Mouse (Mus musculus) heart, embryonic 10.5 days (tissue): ENCODE data around the gene Hist1h2be. TPM values are rescaled to one million over a fixed set of nuclear protein-coding genes. Genes with fewer than 3 reads are reported as not detected.

ENCODE experiments used
- microRNA-seq: library from miRNA; unstranded; fragments of <30 nt; microRNA quantifications from one replicate; pipeline ENCODE4, GENCODE M21; 2017
- polyA plus RNA-seq: library from polyadenylated mRNA; unstranded; fragments of >200 nt; fragmentation: Nextera tagmentation; extraction: Ambion mirVana; gene quantifications from 2 replicates; pipeline ENCODE4 v1.2.1, GENCODE M21; 2016

The Hist1h2be gene
- polyA plus RNA-seq, 1 experiment from 2014 or later = 1.9 TPM

Small RNAs within 50 kb of the gene (microRNA-seq; reads per million reads assigned to microRNA genes)
- gene Gm44297 (not detected), gene Gm44359 (not detected), gene Gm44394 (not detected)

Other genes starting within 250 kb of the Hist1h2be start
- gene Abt1, start 197.3 kb downstream of the Hist1h2be start, polyA plus RNA-seq = 10.1 and 13.0 TPM in 2 replicates
- gene Btn1a1, start 155.2 kb downstream of the Hist1h2be start, polyA plus RNA-seq = 0.04 and 0.96 TPM in 2 replicates
- 0.30 and 0.75 TPM in 2 replicates for gene Btn2a2, start 132.3 kb downstream of the Hist1h2be start, polyA plus RNA-seq
- gene Hist1h4h, start 90.1 kb downstream of the Hist1h2be start, polyA plus RNA-seq = 2.5 and 2.8 TPM in 2 replicates
- gene Hist1h2af, start 87.2 kb downstream of the Hist1h2be start, polyA plus RNA-seq = 1.7 and 4.9 TPM in 2 replicates
- 3.2 and 3.5 TPM in 2 replicates for gene Hist1h3g, start 85.7 kb downstream of the Hist1h2be start, polyA plus RNA-seq
- gene Hist1h2bh, start 77.7 kb downstream of the Hist1h2be start, polyA plus RNA-seq = 0.22 and 0.73 TPM in 2 replicates
- 0.31 and 0.99 TPM in 2 replicates for gene Hist1h3f, start 77.1 kb downstream of the Hist1h2be start, polyA plus RNA-seq
- 0.51 TPM in 1 of 2 replicates, not detected in the other for gene Hist1h4f, start 69.5 kb downstream of the Hist1h2be start, polyA plus RNA-seq
- gene Hist1h1d, start 67.9 kb downstream of the Hist1h2be start, polyA plus RNA-seq = 0.17 and 0.36 TPM in 2 replicates
- gene Hist1h3e, start 58.8 kb downstream of the Hist1h2be start, polyA plus RNA-seq = 3.0 and 3.5 TPM in 2 replicates
- gene Hist1h2ae, start 49.9 kb downstream of the Hist1h2be start, polyA plus RNA-seq = 39.9 and 49.4 TPM in 2 replicates
- 2.8 and 4.8 TPM in 2 replicates for gene Hist1h2bg, start 49.7 kb downstream of the Hist1h2be start, polyA plus RNA-seq
- 1.1 and 1.8 TPM in 2 replicates for gene Hist1h2bf, start 46.9 kb downstream of the Hist1h2be start, polyA plus RNA-seq
- 0.54 and 1.1 TPM in 2 replicates for gene Hist1h2ad, start 46.7 kb downstream of the Hist1h2be start, polyA plus RNA-seq
- gene Hist1h3d, start 45.4 kb downstream of the Hist1h2be start, polyA plus RNA-seq = 1.4 and 5.3 TPM in 2 replicates
- gene Hist1h4d, start 39.5 kb downstream of the Hist1h2be start, polyA plus RNA-seq = 41.9 and 60.3 TPM in 2 replicates
- 9.5 and 11.1 TPM in 2 replicates for gene Hist1h1e, start 1.4 kb upstream of the Hist1h2be start, polyA plus RNA-seq
- gene Hist1h2ac, start 62.8 kb upstream of the Hist1h2be start, polyA plus RNA-seq = 0.63 and 0.84 TPM in 2 replicates
- 24.3 and 29.4 TPM in 2 replicates for gene Hist1h2bc, start 63.1 kb upstream of the Hist1h2be start, polyA plus RNA-seq
- 0.24 TPM in 1 of 2 replicates, not detected in the other for gene Hist1h1t, start 74.7 kb upstream of the Hist1h2be start, polyA plus RNA-seq
- gene Hist1h4c, start 77.3 kb upstream of the Hist1h2be start, polyA plus RNA-seq = 3.2 and 3.3 TPM in 2 replicates
- gene Hfe, start 89.7 kb upstream of the Hist1h2be start, polyA plus RNA-seq = 5.2 and 8.3 TPM in 2 replicates
- 17.2 TPM in 2 replicates for gene Hist1h1c, start 117.7 kb upstream of the Hist1h2be start, polyA plus RNA-seq
- gene Hist1h3c, start 124.5 kb upstream of the Hist1h2be start, polyA plus RNA-seq = 4.2 and 4.4 TPM in 2 replicates
- gene Hist1h2bb, start 125.6 kb upstream of the Hist1h2be start, polyA plus RNA-seq = 1.4 and 2.9 TPM in 2 replicates
- gene Hist1h2ab, start 130.0 kb upstream of the Hist1h2be start, polyA plus RNA-seq = 16.1 and 23.3 TPM in 2 replicates
- gene Hist1h3b, start 131.1 kb upstream of the Hist1h2be start, polyA plus RNA-seq = 2.6 and 3.2 TPM in 2 replicates
- 3.4 and 4.4 TPM in 2 replicates for gene Hist1h4b, start 135.9 kb upstream of the Hist1h2be start, polyA plus RNA-seq
- gene Hist1h4a, start 140.1 kb upstream of the Hist1h2be start, polyA plus RNA-seq = 0.28 TPM in 1 of 2 replicates, not detected in the other
- 2.0 and 3.2 TPM in 2 replicates for gene Hist1h3a, start 141.3 kb upstream of the Hist1h2be start, polyA plus RNA-seq
- 1.2 and 1.4 TPM in 2 replicates for gene Hist1h1a, start 142.5 kb upstream of the Hist1h2be start, polyA plus RNA-seq
- 0.14 TPM in 1 of 2 replicates, not detected in the other for gene Trim38, start 148.8 kb upstream of the Hist1h2be start, polyA plus RNA-seq
- gene Slc17a2, start 185.9 kb upstream of the Hist1h2be start, polyA plus RNA-seq = 0.09 TPM in 1 of 2 replicates, not detected in the other
- gene Slc17a3, start 218.3 kb upstream of the Hist1h2be start, polyA plus RNA-seq = not detected in 2 replicates
- gene Slc17a1, start 246.6 kb upstream of the Hist1h2be start, polyA plus RNA-seq = not detected in 2 replicates